ENCODE assay signal across 24 mouse cellular contexts in the genomic region with DNA sequence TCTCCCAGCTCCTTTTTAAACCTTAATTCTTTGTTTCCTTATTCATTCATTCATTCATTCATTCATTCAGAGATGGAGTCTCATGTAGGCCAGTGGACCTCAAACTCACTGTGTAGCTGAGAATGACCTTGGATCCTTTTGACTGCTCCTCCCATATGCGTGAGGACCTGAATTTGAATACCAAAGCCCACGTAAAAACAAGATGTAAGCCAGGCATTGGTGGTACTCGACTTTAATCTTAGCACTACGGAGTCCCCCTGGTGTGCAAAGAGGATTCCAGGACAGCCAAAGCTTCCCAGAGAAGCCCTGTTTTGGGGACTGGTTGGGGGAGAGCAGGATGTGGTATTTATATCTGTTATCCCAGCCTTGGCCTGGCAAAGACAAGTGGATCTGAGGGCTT.
"Had no signal": no experiment of that assay in that cellular context is flagged by ENCODE, and none has a peak within 500 bp of the region (broad histone marks: within the 10 kb centered on the region; RNA-seq: fewer than 3 reads in every experiment).

No protein-coding gene starts in this region.

- H3K4me1 ChIP-seq: hindbrain, embryonic 15.5 days; intestine, embryonic 15.5 days; limb, embryonic 15.5 days; liver, embryonic 13.5 days; liver, embryonic 15.5 days had no signal

- H3K27me3 ChIP-seq: heart, embryonic 12.5 days; hindbrain, embryonic 13.5 days; hindbrain, embryonic 15.5 days; intestine, embryonic 15.5 days; limb, embryonic 13.5 days; limb, embryonic 15.5 days; liver, embryonic 13.5 days; liver, embryonic 15.5 days had no signal

- ATAC-seq: inflammation-experienced regulatory T-cells, adult 6 months; intestine, embryonic 15.5 days; intestine, postnatal 0 days; liver, postnatal 0 days had no signal

- H3K4me2 ChIP-seq: heart, embryonic 12.5 days; hindbrain, embryonic 13.5 days; hindbrain, embryonic 15.5 days; intestine, embryonic 15.5 days; limb, embryonic 13.5 days; limb, embryonic 15.5 days; liver, embryonic 13.5 days; liver, embryonic 15.5 days had no signal

- H3K27ac ChIP-seq: heart, embryonic 10.5 days; hindbrain, embryonic 13.5 days; hindbrain, embryonic 15.5 days; intestine, embryonic 15.5 days; limb, embryonic 13.5 days; limb, embryonic 15.5 days; liver, embryonic 13.5 days; liver, embryonic 15.5 days had no signal

- H3K9ac ChIP-seq: heart, embryonic 12.5 days; hindbrain, embryonic 13.5 days; hindbrain, embryonic 15.5 days; intestine, embryonic 15.5 days; limb, embryonic 13.5 days; limb, embryonic 15.5 days; liver, embryonic 13.5 days; liver, embryonic 15.5 days; liver, postnatal 0 days had no signal

- H3K4me3 ChIP-seq: heart, embryonic 10.5 days; heart, embryonic 12.5 days; hindbrain, embryonic 13.5 days; hindbrain, embryonic 15.5 days; intestine, embryonic 15.5 days; limb, embryonic 13.5 days; limb, embryonic 15.5 days; liver, embryonic 13.5 days; liver, embryonic 15.5 days had no signal

- H3K9me3 ChIP-seq: heart, embryonic 10.5 days; heart, embryonic 12.5 days; hindbrain, embryonic 13.5 days; hindbrain, embryonic 15.5 days; intestine, embryonic 15.5 days; limb, embryonic 13.5 days; limb, embryonic 15.5 days; liver, embryonic 13.5 days; liver, embryonic 15.5 days had no signal

- DNase-seq: gastrocnemius, postnatal 14 days; gastrocnemius, postnatal 36 days; heart, adult 11 months; heart, postnatal 36 days; kidney, adult 18-20 months; kidney, adult 8-10 months; kidney, postnatal 10 days; kidney, postnatal 25 days; kidney, postnatal 4 days; layer of hippocampus, adult 9-11 months; layer of hippocampus, postnatal 36 days; left cerebral cortex, postnatal 4 days; liver, embryonic 13.5 days; liver, postnatal 0 days had no signal
